Mouse (Mus musculus): Measurements from ENCODE around the gene Atl1. TPM values are rescaled to one million over a fixed set of nuclear protein-coding genes. Genes with fewer than 3 reads are reported as not detected.

Atl1 gene
- polyA plus RNA-seq (2012; rRNA removed): 108 and 119 TPM in 2 replicates

DNA sequence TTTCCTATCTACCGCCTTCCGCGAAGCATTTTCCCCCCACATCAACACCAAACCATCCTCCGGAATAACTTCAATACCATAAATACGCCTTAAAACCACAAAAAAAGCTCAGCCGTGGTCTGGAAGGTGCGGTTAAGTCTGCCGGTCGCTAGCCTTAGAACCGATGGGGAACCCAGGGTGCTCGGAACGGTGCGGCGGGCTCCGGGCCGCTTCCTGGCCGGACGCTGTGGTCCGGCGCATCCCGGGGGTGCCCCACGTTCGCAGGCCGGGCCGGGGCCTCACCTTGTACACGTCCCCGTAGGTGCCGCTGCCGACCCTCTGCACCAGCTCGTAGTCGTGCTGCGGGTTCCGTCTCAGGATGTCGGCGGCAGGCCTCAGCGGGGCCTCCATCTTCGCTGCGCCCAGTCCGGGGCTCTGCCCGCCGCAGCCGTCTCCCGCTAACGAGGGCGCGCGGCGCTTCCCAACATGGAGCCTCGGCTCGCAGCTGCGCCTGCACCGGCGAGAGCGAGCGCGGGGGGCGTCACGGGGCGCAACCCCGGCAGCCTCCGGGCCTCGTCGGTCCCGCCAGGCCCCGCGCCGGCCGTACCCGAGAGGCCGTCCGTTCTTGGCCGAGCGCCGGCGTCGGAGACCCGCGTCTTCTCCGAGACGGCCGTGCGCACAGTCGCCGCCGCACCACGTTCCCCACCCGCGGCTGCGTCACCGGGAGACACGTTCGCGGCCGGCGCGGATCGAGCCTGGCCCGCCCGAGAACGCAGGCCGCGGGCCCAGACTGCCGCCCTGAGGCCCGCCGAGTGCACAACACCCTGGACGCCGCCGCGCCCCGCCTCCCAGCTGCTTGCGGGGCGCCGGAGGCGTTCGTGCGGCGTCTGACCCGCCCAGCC lies at the start of gene Atl1, which contains the start of gene Map4k5:
Gene Atl1 (plus strand): TSS at position 244 of the 881 bp plus-strand sequence.
Gene Map4k5 (minus strand): TSS at position 830 of the 881 bp plus-strand sequence.
- TF ChIP-seq POLR2A (IDR thresholded peaks at IDR 0.05; ENCODE audit: extremely low read depth, insufficient read depth, low read length) (no peak), CTCF (IDR thresholded peaks at IDR 0.05; ENCODE audit: extremely low read depth, insufficient read depth, low read length) (peak; percentile 34; the same call in 1 of the 2 replicates)
- Histone ChIP-seq H3K4me1 (ENCODE audit: control insufficient read depth, insufficient read depth, low read length) (peaks cover 11% of the 10 kb centered on the region), H3K4me3 (ENCODE audit: insufficient read depth, low read length) (peak within 1 kb of the TSS; percentile 90), H3K27ac (ENCODE audit: insufficient read depth, low read length) (peak within 1 kb of the TSS; percentile 95)

DNA sequence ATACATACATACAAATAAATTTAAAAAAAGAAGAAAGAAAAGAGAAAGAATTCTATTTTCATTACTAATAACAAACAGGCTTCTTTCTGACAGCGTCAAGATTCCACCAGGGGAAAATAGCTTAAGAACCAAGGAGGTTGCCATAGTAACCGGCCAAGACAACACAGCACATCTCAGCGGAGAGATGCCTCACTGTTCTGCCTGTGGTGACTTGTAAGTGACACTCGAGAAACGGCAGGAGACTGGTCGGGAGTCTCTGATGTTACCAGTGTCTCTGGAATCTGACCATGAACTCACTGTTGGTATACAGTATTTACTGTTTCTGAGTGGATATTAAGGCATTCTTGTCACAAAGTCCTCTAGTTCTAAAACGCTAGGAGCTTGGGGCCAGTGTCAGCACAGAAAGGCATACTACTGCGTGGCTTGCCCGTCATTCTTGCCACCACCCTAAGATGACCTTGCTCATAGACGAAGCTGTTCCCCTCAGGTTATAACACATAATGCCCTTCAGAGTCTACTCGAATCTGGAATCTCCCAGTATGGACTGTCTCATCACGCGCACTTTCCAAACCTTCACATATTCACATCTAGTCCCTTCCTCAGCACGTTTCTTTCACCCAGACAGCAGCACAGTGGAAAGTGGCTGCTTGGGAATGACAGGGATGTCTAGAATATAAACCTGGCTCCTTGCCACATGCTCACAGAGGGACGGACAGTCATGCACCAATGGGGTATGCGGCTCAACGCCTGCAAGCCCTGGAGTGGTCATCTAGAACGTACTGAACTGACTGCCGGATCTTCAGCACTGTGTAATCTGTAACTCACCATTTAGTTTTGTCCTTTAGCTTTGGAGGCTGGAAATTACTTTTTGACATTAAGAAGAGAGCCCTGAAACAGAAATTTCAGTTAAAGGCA lies 48.6 kb upstream of the Atl1 start:
- Histone ChIP-seq H3K27ac (ENCODE audit: insufficient read depth, low read length) (no peak overlapping the region), H3K4me3 (ENCODE audit: insufficient read depth, low read length) (no peak overlapping the region), H3K4me1 (ENCODE audit: control insufficient read depth, insufficient read depth, low read length) (peaks cover 1% of the 10 kb centered on the region; the same call in 1 of the 2 replicates)
- TF ChIP-seq CTCF (IDR thresholded peaks at IDR 0.05; ENCODE audit: extremely low read depth, insufficient read depth, low read length) (no peak), POLR2A (IDR thresholded peaks at IDR 0.05; ENCODE audit: extremely low read depth, insufficient read depth, low read length) (no peak)

DNA sequence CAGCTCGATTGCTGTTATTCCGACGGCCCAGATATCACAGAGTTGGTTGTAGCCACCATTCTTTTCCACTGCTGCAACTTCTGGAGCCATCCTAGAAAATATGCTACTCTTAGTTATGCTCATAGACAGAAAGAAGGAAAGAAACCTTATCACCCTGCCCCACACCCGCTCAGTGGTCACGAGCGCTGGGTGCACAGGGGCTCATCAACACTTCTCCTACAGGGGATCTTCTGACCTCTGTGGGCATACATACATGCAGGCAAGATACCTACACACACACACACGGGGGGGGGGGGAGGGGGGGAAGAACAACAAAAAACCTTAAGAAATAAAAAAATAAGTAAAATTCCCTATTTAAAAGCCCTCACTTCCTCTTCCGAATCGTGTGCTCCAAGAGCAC lies 46.7 kb upstream of the Atl1 start:
- TF ChIP-seq CTCF (IDR thresholded peaks at IDR 0.05; ENCODE audit: extremely low read depth, insufficient read depth, low read length) (no peak), POLR2A (IDR thresholded peaks at IDR 0.05; ENCODE audit: extremely low read depth, insufficient read depth, low read length) (no peak)
- Histone ChIP-seq H3K4me1 (ENCODE audit: control insufficient read depth, insufficient read depth, low read length) (peaks cover 1% of the 10 kb centered on the region; the same call in 1 of the 2 replicates), H3K4me3 (ENCODE audit: insufficient read depth, low read length) (no peak overlapping the region), H3K27ac (ENCODE audit: insufficient read depth, low read length) (no peak overlapping the region)

DNA sequence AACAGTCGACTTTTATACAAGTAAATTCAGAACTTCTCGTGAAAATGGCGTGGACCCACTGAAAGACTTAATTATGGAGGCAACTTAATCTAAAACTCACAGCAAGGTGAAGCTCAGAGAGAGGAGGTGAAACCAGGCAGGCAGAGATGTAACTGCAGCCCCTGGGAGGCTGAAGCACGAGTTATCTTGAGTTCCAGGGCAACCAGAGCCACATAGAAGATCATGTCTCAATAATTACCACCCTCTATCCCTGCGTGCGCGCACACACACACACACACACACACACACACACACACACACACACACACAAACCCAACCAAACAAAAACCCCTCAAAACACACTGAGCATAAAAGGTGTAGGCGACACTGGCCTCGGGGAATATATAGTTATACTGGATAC lies 45.9 kb upstream of the Atl1 start:
- H3K4me3 ChIP-seq (ENCODE audit: insufficient read depth, low read length): no peak overlapping the region
- no peak overlapping the region for H3K27ac ChIP-seq (ENCODE audit: insufficient read depth, low read length)
- TF ChIP-seq POLR2A (IDR thresholded peaks at IDR 0.05; ENCODE audit: extremely low read depth, insufficient read depth, low read length): no peak
- no peak for TF ChIP-seq CTCF (IDR thresholded peaks at IDR 0.05; ENCODE audit: extremely low read depth, insufficient read depth, low read length)
- peaks cover 1% of the 10 kb centered on the region; the same call in 1 of the 2 replicates for H3K4me1 ChIP-seq (ENCODE audit: control insufficient read depth, insufficient read depth, low read length)

DNA sequence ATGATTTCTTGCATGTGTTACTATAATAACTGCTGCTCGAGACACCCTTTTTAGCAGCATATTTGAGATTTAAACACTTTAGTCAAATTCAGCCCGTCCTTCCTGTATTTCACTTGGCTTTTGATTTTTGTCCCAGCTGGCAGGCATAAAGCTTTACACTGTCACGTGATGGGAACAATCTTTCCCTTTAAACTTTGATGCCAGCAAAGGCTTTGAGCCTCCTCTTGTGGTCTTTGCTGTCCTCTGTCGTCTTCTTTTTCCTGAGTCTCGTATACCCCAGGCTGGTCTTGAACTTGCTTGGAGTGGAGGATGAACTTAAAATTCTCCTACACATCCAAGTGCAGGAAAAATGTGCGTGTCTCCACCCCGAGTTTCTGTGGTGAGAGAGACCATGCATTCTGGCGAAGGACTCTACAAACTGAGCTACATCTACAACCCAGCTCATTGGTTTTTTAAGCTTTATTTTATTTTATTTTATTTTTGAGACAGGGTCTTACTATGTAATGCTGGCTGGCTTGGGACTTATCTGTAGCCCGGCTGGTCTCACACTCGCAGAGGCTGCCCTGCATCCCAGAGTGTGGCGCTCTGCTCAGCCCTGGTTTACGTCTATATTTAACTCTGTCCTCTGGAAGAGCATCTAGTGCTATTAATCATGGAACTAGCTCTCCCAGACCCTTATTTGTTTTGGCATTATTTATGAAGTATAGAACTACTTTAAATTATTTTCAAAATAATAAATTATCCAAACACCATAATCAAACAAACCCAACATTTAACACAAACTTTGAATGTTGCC lies 44.1 kb upstream of the Atl1 start:
- Histone ChIP-seq H3K27ac (ENCODE audit: insufficient read depth, low read length) (no peak overlapping the region), H3K4me1 (ENCODE audit: control insufficient read depth, insufficient read depth, low read length) (peaks cover 5% of the 10 kb centered on the region), H3K4me3 (ENCODE audit: insufficient read depth, low read length) (no peak overlapping the region)
- TF ChIP-seq POLR2A (IDR thresholded peaks at IDR 0.05; ENCODE audit: extremely low read depth, insufficient read depth, low read length) (no peak), CTCF (IDR thresholded peaks at IDR 0.05; ENCODE audit: extremely low read depth, insufficient read depth, low read length) (no peak)

DNA sequence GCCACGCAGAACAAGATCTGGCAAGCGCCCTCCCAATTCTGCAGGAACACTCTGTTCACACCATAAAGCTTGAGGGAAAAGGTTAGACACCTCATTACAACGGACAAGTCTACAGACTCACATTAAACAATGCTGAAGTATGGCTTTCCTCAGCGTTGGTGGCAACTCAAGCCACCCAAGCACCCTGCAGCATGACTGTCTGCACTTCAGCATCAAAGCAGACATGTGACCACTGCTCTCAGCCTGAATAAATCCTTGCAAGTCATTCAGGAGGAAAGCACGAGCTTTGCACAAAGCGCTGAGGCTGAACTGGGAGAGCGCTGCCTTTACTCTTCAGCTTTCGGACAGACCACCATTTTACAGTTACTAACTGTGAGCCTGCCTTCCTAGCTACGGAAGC lies 40.1 kb upstream of the Atl1 start:
- Histone ChIP-seq H3K4me1 (ENCODE audit: control insufficient read depth, insufficient read depth, low read length) (peaks cover 5% of the 10 kb centered on the region), H3K4me3 (ENCODE audit: insufficient read depth, low read length) (no peak overlapping the region), H3K27ac (ENCODE audit: insufficient read depth, low read length) (no peak overlapping the region)
- TF ChIP-seq CTCF (IDR thresholded peaks at IDR 0.05; ENCODE audit: extremely low read depth, insufficient read depth, low read length): no peak
- no peak for TF ChIP-seq POLR2A (IDR thresholded peaks at IDR 0.05; ENCODE audit: extremely low read depth, insufficient read depth, low read length)

DNA sequence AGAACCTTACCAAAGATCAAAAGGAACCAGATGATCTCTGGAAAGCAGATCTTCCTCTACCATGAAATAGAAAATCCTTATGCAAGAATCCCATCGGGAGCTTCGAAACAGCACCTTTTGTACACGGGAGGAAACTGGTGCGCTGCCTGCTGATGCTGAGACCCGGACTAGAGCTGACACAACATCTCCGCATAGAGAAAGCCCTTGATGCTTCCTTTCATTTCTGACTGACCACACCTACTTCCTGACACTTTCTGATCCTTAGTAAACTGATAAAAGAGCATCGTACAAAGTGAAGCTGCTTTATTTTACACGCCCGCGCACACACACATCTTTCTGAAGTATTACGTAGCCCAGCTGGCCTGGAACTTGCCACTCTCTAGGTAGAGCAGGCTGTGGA lies 39.0 kb upstream of the Atl1 start:
- Histone ChIP-seq H3K4me3 (ENCODE audit: insufficient read depth, low read length) (no peak overlapping the region), H3K4me1 (ENCODE audit: control insufficient read depth, insufficient read depth, low read length) (peaks cover 5% of the 10 kb centered on the region), H3K27ac (ENCODE audit: insufficient read depth, low read length) (no peak overlapping the region)
- TF ChIP-seq POLR2A (IDR thresholded peaks at IDR 0.05; ENCODE audit: extremely low read depth, insufficient read depth, low read length): no peak
- TF ChIP-seq CTCF (IDR thresholded peaks at IDR 0.05; ENCODE audit: extremely low read depth, insufficient read depth, low read length): no peak

DNA sequence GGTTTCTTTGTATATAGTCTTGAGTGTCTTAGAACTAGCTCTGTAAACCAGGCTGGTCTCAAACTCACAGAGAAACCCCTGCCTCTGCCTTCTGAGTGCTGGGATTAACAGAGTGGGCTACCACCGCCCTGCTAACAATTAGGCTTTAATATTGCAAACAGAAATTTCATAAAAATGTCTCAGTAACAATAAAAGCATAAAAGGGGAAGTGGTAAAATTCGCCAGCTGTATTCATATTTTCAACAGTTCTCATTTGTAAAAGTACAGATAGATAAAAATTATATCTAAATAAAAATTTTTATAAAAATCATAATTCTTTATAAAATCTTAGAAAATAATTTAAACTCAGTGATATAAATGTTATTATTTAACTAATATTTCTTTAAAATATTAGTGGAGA lies 38.5 kb upstream of the Atl1 start:
- no peak overlapping the region for H3K27ac ChIP-seq (ENCODE audit: insufficient read depth, low read length)
- TF ChIP-seq POLR2A (IDR thresholded peaks at IDR 0.05; ENCODE audit: extremely low read depth, insufficient read depth, low read length): no peak
- no peak for TF ChIP-seq CTCF (IDR thresholded peaks at IDR 0.05; ENCODE audit: extremely low read depth, insufficient read depth, low read length)
- H3K4me1 ChIP-seq (ENCODE audit: control insufficient read depth, insufficient read depth, low read length): peaks cover 5% of the 10 kb centered on the region
- no peak overlapping the region for H3K4me3 ChIP-seq (ENCODE audit: insufficient read depth, low read length)
